Mouse (Mus musculus) hematopoietic multipotent progenitor cell, adult 10-12 weeks (in vitro differentiated cells): ENCODE measurements around the gene Srsf9. TPM values are rescaled to one million over a fixed set of nuclear protein-coding genes. Genes with fewer than 3 reads are reported as not detected.

Experiments used
- polyA plus RNA-seq: library from polyadenylated mRNA; stranded (reverse); fragments of >175 nt; gene quantifications from 2 replicates; pipeline ENCODE4 v1.2.3, GENCODE M21; 2012; ENCODE audit warnings: low replicate concordance

The Srsf9 gene
- polyA plus RNA-seq, result 58.2 and 96.4 TPM in 2 replicates

GRCm38 (mm10) chr5:115326875-115327609 is at the start of gene Srsf9:
Gene Srsf9, plus strand, starts transcription at chr5:115327177.

GRCm38 (mm10) chr5:115279226-115280049 is 47.5 kb upstream of the Srsf9 start, which contains the start of gene Coq5:
Gene Coq5, plus strand, starts transcription at chr5:115279666.

GRCm38 (mm10) chr5:115300792-115301614 is 26.0 kb upstream of the Srsf9 start, which contains the start of gene Dynll1:
Gene Dynll1, minus strand, starts transcription at chr5:115300999.

GRCm38 (mm10) chr5:115340577-115341313 is 13.8 kb downstream of the Srsf9 start, which contains the start of the genes Gatc and Triap1:
Gene Gatc, minus strand, starts transcription at chr5:115341178.
Gene Triap1, plus strand, starts transcription at chr5:115341225.

GRCm38 (mm10) chr5:115348546-115349224 is 21.7 kb downstream of the Srsf9 start, which contains the start of gene Cox6a1:
Gene Cox6a1, minus strand, starts transcription at chr5:115348981.

Other genes with a start within 250 kb of the Srsf9 start
- gene Gm10401, start 228.9 kb upstream of the Srsf9 start, polyA plus RNA-seq, result not detected in 2 replicates
- gene Acads, start 207.8 kb upstream of the Srsf9 start, polyA plus RNA-seq, result 24.4 and 28.9 TPM in 2 replicates
- 82.2 and 147 TPM in 2 replicates for gene Unc119b, start 192.2 kb upstream of the Srsf9 start, polyA plus RNA-seq
- gene Mlec, start 169.0 kb upstream of the Srsf9 start, polyA plus RNA-seq, result 46.4 and 54.1 TPM in 2 replicates
- 0.21 and 0.50 TPM in 2 replicates for gene Cabp1, start 132.8 kb upstream of the Srsf9 start, polyA plus RNA-seq
- gene Pop5, start 91.3 kb upstream of the Srsf9 start, polyA plus RNA-seq, result 22.5 and 45.5 TPM in 2 replicates
- gene Rnf10, start 54.3 kb upstream of the Srsf9 start, polyA plus RNA-seq, result 159 and 396 TPM in 2 replicates
- 10.7 and 17.7 TPM in 2 replicates for gene Coq5, start 47.5 kb upstream of the Srsf9 start, polyA plus RNA-seq
- gene Dynll1, start 26.2 kb upstream of the Srsf9 start, polyA plus RNA-seq, result 58.0 and 209 TPM in 2 replicates
- 6.3 and 7.5 TPM in 2 replicates for gene Gatc, start 14.0 kb downstream of the Srsf9 start, polyA plus RNA-seq
- 3.8 and 6.0 TPM in 2 replicates for gene Triap1, start 14.0 kb downstream of the Srsf9 start, polyA plus RNA-seq
- 1,125 and 1,487 TPM in 2 replicates for gene Cox6a1, start 21.8 kb downstream of the Srsf9 start, polyA plus RNA-seq
- 3.5 and 17.8 TPM in 2 replicates for gene Msi1, start 102.4 kb downstream of the Srsf9 start, polyA plus RNA-seq
- 1.6 TPM in 1 of 2 replicates, not detected in the other for gene Pla2g1b, start 139.1 kb downstream of the Srsf9 start, polyA plus RNA-seq
- gene Sirt4, start 157.5 kb downstream of the Srsf9 start, polyA plus RNA-seq, result 6.8 and 11.5 TPM in 2 replicates
- gene Pxn, start 179.5 kb downstream of the Srsf9 start, polyA plus RNA-seq, result 143 and 238 TPM in 2 replicates
- gene Rplp0, start 232.3 kb downstream of the Srsf9 start, polyA plus RNA-seq, result 322 and 907 TPM in 2 replicates
- gene Gcn1l1, start 238.1 kb downstream of the Srsf9 start, polyA plus RNA-seq, result 65.8 and 116 TPM in 2 replicates